Mouse (Mus musculus) embryo, embryonic 10.5 days (tissue): Measurements from ENCODE around the gene B4gat1.

Source experiments
- DNase-seq: peaks from one replicate; pipeline ENCODE4 v3.0.0-alpha.2; 2015; ENCODE audit warnings: low spot score

The B4gat1 gene

GRCm38 (mm10) chr19:5032686-5033085 is 5.9 kb upstream of the B4gat1 start:
- no peak for DNase-seq

- DNase-seq, result no peak
These were observed 2.0 kb upstream of the B4gat1 start for GRCm38 (mm10) chr19:5036577-5036976.

- DNase-seq, result peak; percentile 97
These were observed 701 bp upstream of the B4gat1 start for GRCm38 (mm10) chr19:5037678-5038571.

- DNase-seq, result peak; percentile 35
These were observed 882 bp downstream of the B4gat1 start for GRCm38 (mm10) chr19:5039301-5040114.

- DNase-seq, result peak; percentile 98
These were observed 2.4 kb downstream of the B4gat1 start, which contains the start of gene Brms1 for GRCm38 (mm10) chr19:5040862-5041523. Gene Brms1 (plus strand): TSS chr19:5041354.

GRCm38 (mm10) chr19:5041588-5041987 is 3.0 kb downstream of the B4gat1 start:
- DNase-seq, result no peak

- DNase-seq, result no peak
These were observed 6.9 kb downstream of the B4gat1 start for GRCm38 (mm10) chr19:5045531-5045930.

GRCm38 (mm10) chr19:5048138-5049056 is 9.8 kb downstream of the B4gat1 start:
- DNase-seq, result no peak

GRCm38 (mm10) chr19:5049325-5049724 is 10.7 kb downstream of the B4gat1 start:
- DNase-seq, result no peak

GRCm38 (mm10) chr19:5050047-5050905 is 11.7 kb downstream of the B4gat1 start, which contains the start of gene Rin1:
Gene Rin1 (plus strand): TSS chr19:5050481.
- peak; percentile 77 for DNase-seq

GRCm38 (mm10) chr19:5051031-5051430 is 12.4 kb downstream of the B4gat1 start:
- no peak for DNase-seq

- no peak for DNase-seq
These were observed 12.9 kb downstream of the B4gat1 start for GRCm38 (mm10) chr19:5051515-5051914.

GRCm38 (mm10) chr19:5052166-5052822 is 13.7 kb downstream of the B4gat1 start:
- no peak for DNase-seq

- no peak for DNase-seq
These were observed 14.2 kb downstream of the B4gat1 start for GRCm38 (mm10) chr19:5052853-5053252.

- peak; percentile 68 for DNase-seq
These were observed 15.3 kb downstream of the B4gat1 start for GRCm38 (mm10) chr19:5053909-5054308.

GRCm38 (mm10) chr19:5056251-5056650 is 17.6 kb downstream of the B4gat1 start:
- DNase-seq, result peak; percentile 89

- no peak for DNase-seq
These were observed 19.5 kb downstream of the B4gat1 start for GRCm38 (mm10) chr19:5057876-5058775.
